Mouse (Mus musculus) CH12.LX (cell line): ENCODE measurements around the gene Scg5. TPM values are rescaled to one million over a fixed set of nuclear protein-coding genes. Genes with fewer than 3 reads are reported as not detected.

ENCODE experiments used
- DNase-seq: peaks from one replicate; pipeline ENCODE4 v3.0.0-alpha.2; 2013; ENCODE audit errors: extremely low read depth
- H3K27ac ChIP-seq: 2 replicates; pipeline ENCODE4 v1.5.1; 2012; ENCODE audit warnings: low read depth, mild to moderate bottlenecking, control low read depth, moderate library complexity; ENCODE audit not compliant: insufficient read depth
- H3K27me3 ChIP-seq: replicated peaks from 2 replicates; pipeline ENCODE3; 2012; ENCODE audit warnings: inconsistent platforms
- H3K36me3 ChIP-seq, 2 experiments: replicated peaks in 1 of 2; 2 replicates each; pipeline versions ENCODE3 to v1.6.1; 2012; ENCODE audit warnings: inconsistent platforms in 1 of 2, low read length in 1 of 2, mild to moderate bottlenecking in 1 of 2, mixed read lengths in 1 of 2, moderate library complexity in 1 of 2; ENCODE audit not compliant: control insufficient read depth in 1 of 2, insufficient read depth in 1 of 2
- H3K4me1 ChIP-seq, 2 experiments: 2 replicates each; pipeline ENCODE4 v1.6.1; 2012; ENCODE audit warnings: inconsistent platforms in 1 of 2, moderate library complexity in 1 of 2; ENCODE audit not compliant: insufficient read depth in 2 of 2, control insufficient read depth in 1 of 2
- H3K4me2 ChIP-seq: 2 replicates; pipeline ENCODE4 v1.6.1; 2012; ENCODE audit warnings: low read depth, mild to moderate bottlenecking, control low read depth; ENCODE audit not compliant: poor library complexity, insufficient read depth, severe bottlenecking
- H3K4me3 ChIP-seq, 3 experiments: fragments of 150-350 bp in 1 of 3; sonication (generic) in 1 of 3; replicated peaks in 1 of 3; 2 replicates each; pipeline versions ENCODE3 to v1.5.1; 2011 to 2012; ENCODE audit warnings: low read depth in 2 of 3, low read length in 2 of 3, mild to moderate bottlenecking in 2 of 3, moderate library complexity in 2 of 3, control low read depth in 1 of 3, improper control_type of control experiment in 1 of 3, inconsistent platforms in 1 of 3, mixed read lengths in 1 of 3; ENCODE audit not compliant: poor library complexity in 1 of 3
- H3K79me2 ChIP-seq: replicated peaks from 2 replicates; pipeline ENCODE4 v1.6.1; 2012; ENCODE audit warnings: mild to moderate bottlenecking, moderate library complexity; ENCODE audit not compliant: control insufficient read depth, poor library complexity, insufficient read depth, severe bottlenecking; ENCODE audit errors: extremely low read depth
- H3K9ac ChIP-seq: 2 replicates; pipeline ENCODE4 v1.6.1; 2012; ENCODE audit warnings: low read depth, mild to moderate bottlenecking, control low read depth, moderate library complexity; ENCODE audit not compliant: insufficient read depth
- H3K9me3 ChIP-seq: replicated peaks from 2 replicates; pipeline ENCODE3; 2012; ENCODE audit warnings: low read length, inconsistent platforms, mixed read lengths
- CTCF ChIP-seq, 2 experiments: IDR thresholded peaks in 1 of 2; conservative IDR thresholded peaks in 1 of 2; 2 replicates each; pipeline ENCODE4 v1.5.1; 2011 to 2012; ENCODE audit warnings: low read depth in 2 of 2, low read length in 2 of 2, improper control_type of control experiment in 1 of 2, inconsistent platforms in 1 of 2, mild to moderate bottlenecking in 1 of 2, moderate library complexity in 1 of 2
- ELF1 ChIP-seq: IDR thresholded peaks from 2 replicates; pipeline ENCODE4 v1.6.1; 2014; ENCODE audit warnings: low read depth, mild to moderate bottlenecking, inconsistent platforms, low read length, improper control_type of control experiment
- EP300 ChIP-seq: IDR thresholded peaks from 2 replicates; pipeline ENCODE4 v1.6.1; 2011; ENCODE audit warnings: low read length, improper control_type of control experiment
- GABPA ChIP-seq: IDR thresholded peaks from 2 replicates; pipeline ENCODE4 v1.6.1; 2012; ENCODE audit warnings: low read depth, low read length, improper control_type of control experiment, inconsistent platforms; ENCODE audit not compliant: insufficient replicate concordance
- IRF4 ChIP-seq: IDR thresholded peaks from 2 replicates; pipeline ENCODE4 v1.6.1; 2014; ENCODE audit warnings: low read depth, mild to moderate bottlenecking, inconsistent platforms, low read length, improper control_type of control experiment
- MEF2A ChIP-seq: IDR thresholded peaks from 2 replicates; pipeline ENCODE4 v1.6.1; 2014; ENCODE audit warnings: low read depth, mild to moderate bottlenecking, inconsistent platforms, low read length, improper control_type of control experiment, borderline replicate concordance
- MXI1 ChIP-seq: IDR thresholded peaks from 2 replicates; pipeline ENCODE4 v1.6.1; 2011; ENCODE audit warnings: mild to moderate bottlenecking, low read depth, low read length, improper control_type of control experiment
- MYC ChIP-seq: IDR thresholded peaks from 2 replicates; pipeline ENCODE4 v1.6.1; 2011; ENCODE audit warnings: low read depth, mild to moderate bottlenecking, improper control_type of control experiment, low read length
- NELFE ChIP-seq: IDR thresholded peaks from 2 replicates; pipeline ENCODE4 v1.6.1; 2011; ENCODE audit warnings: low read depth, low read length, improper control_type of control experiment
- NRF1 ChIP-seq: IDR thresholded peaks from 2 replicates; pipeline ENCODE4 v1.6.1; 2014; ENCODE audit warnings: low read depth, mild to moderate bottlenecking, inconsistent platforms, low read length, improper control_type of control experiment, moderate library complexity
- PAX5 ChIP-seq: IDR thresholded peaks from 2 replicates; pipeline ENCODE4 v1.6.1; 2012; ENCODE audit warnings: low read length, inconsistent platforms, mixed read lengths
- POLR2AphosphoS2 ChIP-seq: IDR thresholded peaks from 2 replicates; pipeline ENCODE4 v1.6.1; 2011; ENCODE audit warnings: low read depth, low read length, improper control_type of control experiment
- SIN3A ChIP-seq: IDR thresholded peaks from 2 replicates; pipeline ENCODE4 v1.6.1; 2012; ENCODE audit warnings: low read length, improper control_type of control experiment, inconsistent platforms
- SMC3 ChIP-seq: IDR thresholded peaks from 2 replicates; pipeline ENCODE4 v1.6.1; 2011; ENCODE audit warnings: low read depth, low read length, improper control_type of control experiment
- TBP ChIP-seq: conservative IDR thresholded peaks from 2 replicates; pipeline ENCODE4 v1.6.1; 2011; ENCODE audit warnings: low read depth, low read length, improper control_type of control experiment
- USF2 ChIP-seq: conservative IDR thresholded peaks from 2 replicates; pipeline ENCODE4 v1.6.1; 2011; ENCODE audit warnings: low read depth, low read length, improper control_type of control experiment
- ZMIZ1 ChIP-seq: IDR thresholded peaks from 2 replicates; pipeline ENCODE4 v1.6.1; 2012; ENCODE audit warnings: low read depth, mild to moderate bottlenecking, inconsistent platforms, low read length, improper control_type of control experiment
- dilution Hi-C: fragments of 300-500 bp; cut with MboI; formaldehyde crosslinking; loops from 2 replicates; pipeline ENCODE4 v1.14.3; 2020; ENCODE audit warnings: low sequenced_read_pairs; ENCODE audit not compliant: extremely low pct_unique_long_range_greater_than_20kb, extremely low pct_ligation_motif_present
- in situ Hi-C: fragments of 300-500 bp; cut with MboI; formaldehyde crosslinking; loops from 3 replicates; pipeline ENCODE4 v1.14.3; 2019; ENCODE audit warnings: low sequenced_read_pairs, low pct_ligation_motif_present, low pct_unique_long_range_greater_than_20kb, mixed read lengths
- polyA plus RNA-seq: library from polyadenylated mRNA; unstranded; fragments of >175 nt; gene quantifications from 2 replicates; pipeline ENCODE4 v1.2.1, GENCODE M21; 2012; ENCODE audit warnings: low read depth; ENCODE audit not compliant: insufficient read length
- total RNA-seq, 2 experiments: library from RNA; depleted of rRNA; stranded (reverse); fragments of 300-350 nt in 1 of 2; fragments of >200 nt in 1 of 2; gene quantifications; 2 replicates each; pipeline ENCODE4 v1.2.3; 2012 to 2014

The Scg5 gene
- total and polyA plus RNA-seq, 3 experiments: not detected

- no peaks in the 10 kb centered on the region for H3K4me1 ChIP-seq
- no peak overlapping the region for H3K4me2 ChIP-seq
- no peaks in the 10 kb centered on the region for H3K36me3 ChIP-seq
- no peak overlapping the region for H3K27ac ChIP-seq
- H3K9me3 ChIP-seq: no peaks in the 10 kb centered on the region
- dilution Hi-C loops: no loop called here
- in situ Hi-C loops: no loop called here
- no peak for TF ChIP-seq POLR2AphosphoS2
- TF ChIP-seq SIN3A: no peak
- no peak for TF ChIP-seq EP300
- no peak for TF ChIP-seq GABPA
- no peak for TF ChIP-seq IRF4
- TF ChIP-seq SMC3: no peak
- no peak for TF ChIP-seq ZMIZ1
- no peak for TF ChIP-seq ELF1
- H3K9ac ChIP-seq: no peak overlapping the region
- DNase-seq: no peak
- no peak overlapping the region for H3K4me3 ChIP-seq
- no peaks in the 10 kb centered on the region for H3K79me2 ChIP-seq
- H3K27me3 ChIP-seq: no peaks in the 10 kb centered on the region
Measured at GRCm38 (mm10) chr2:113749721-113750120, 79.2 kb downstream of the Scg5 start.

GRCm38 (mm10) chr2:113749309-113749708, 79.6 kb downstream of the Scg5 start:
- dilution Hi-C loops (no loop called here), in situ Hi-C loops (no loop called here)
- H3K4me1 ChIP-seq: no peaks in the 10 kb centered on the region
- no peaks in the 10 kb centered on the region for H3K27me3 ChIP-seq
- H3K4me3 ChIP-seq: no peak overlapping the region
- H3K79me2 ChIP-seq: no peaks in the 10 kb centered on the region
- H3K4me2 ChIP-seq: no peak overlapping the region
- TF ChIP-seq PAX5 (no peak), MXI1 (no peak), NELFE (no peak), SIN3A (no peak), MEF2A (no peak), EP300 (no peak), NRF1 (no peak), MYC (no peak), TBP (no peak), USF2 (no peak)
- no peak overlapping the region for H3K9ac ChIP-seq
- H3K9me3 ChIP-seq: no peaks in the 10 kb centered on the region
- DNase-seq: peak; percentile 0
- no peaks in the 10 kb centered on the region for H3K36me3 ChIP-seq
- H3K27ac ChIP-seq: no peak overlapping the region

- H3K36me3 ChIP-seq: no peaks in the 10 kb centered on the region
- DNase-seq: no peak
- no peaks in the 10 kb centered on the region for H3K9me3 ChIP-seq
- H3K27ac ChIP-seq: no peak overlapping the region
- dilution Hi-C loops (no loop called here), in situ Hi-C loops (no loop called here)
- no peaks in the 10 kb centered on the region for H3K79me2 ChIP-seq
- no peak overlapping the region for H3K9ac ChIP-seq
- H3K27me3 ChIP-seq: no peaks in the 10 kb centered on the region
- no peak overlapping the region for H3K4me2 ChIP-seq
- no peak overlapping the region for H3K4me3 ChIP-seq
- no peak for TF ChIP-seq CTCF (conservative IDR thresholded peaks at IDR 0.05 in 1 of 2, IDR thresholded peaks at IDR 0.05 in 1 of 2; ENCODE audit: low read depth in 2 of 2, low read length in 2 of 2)
- H3K4me1 ChIP-seq: no peaks in the 10 kb centered on the region
Measured at GRCm38 (mm10) chr2:113728581-113728980, 100.3 kb downstream of the Scg5 start.

Other genes with a start within 250 kb of the Scg5 start
- not detected in 2 replicates for gene Grem1, start 70.5 kb downstream of the Scg5 start, total RNA-seq (2012; rRNA removed)
- not detected in 2 replicates for gene Grem1, start 70.5 kb downstream of the Scg5 start, total RNA-seq (2014; rRNA removed)
- gene Grem1, start 70.5 kb downstream of the Scg5 start, polyA plus RNA-seq: not detected in 2 replicates
- gene Arhgap11a, start 19.5 kb upstream of the Scg5 start, total RNA-seq (2012; rRNA removed): 22.3 and 22.5 TPM in 2 replicates
- 21.6 and 22.4 TPM in 2 replicates for gene Arhgap11a, start 19.5 kb upstream of the Scg5 start, total RNA-seq (2014; rRNA removed)
- gene Arhgap11a, start 19.5 kb upstream of the Scg5 start, polyA plus RNA-seq: 68.9 and 74.0 TPM in 2 replicates
- not detected in 2 replicates for gene Gjd2, start 184.5 kb upstream of the Scg5 start, total RNA-seq (2012; rRNA removed)
- gene Gjd2, start 184.5 kb upstream of the Scg5 start, total RNA-seq (2014; rRNA removed): not detected in 2 replicates
- not detected in 2 replicates for gene Gjd2, start 184.5 kb upstream of the Scg5 start, polyA plus RNA-seq
- not detected in 2 replicates for gene Actc1, start 224.4 kb upstream of the Scg5 start, total RNA-seq (2012; rRNA removed)
- gene Actc1, start 224.4 kb upstream of the Scg5 start, total RNA-seq (2014; rRNA removed): not detected in 2 replicates
- gene Actc1, start 224.4 kb upstream of the Scg5 start, polyA plus RNA-seq: not detected in 2 replicates